Mouse (Mus musculus) heart, postnatal 0 days (tissue): ENCODE measurements at regions not wholly inside any gene's neighbourhood (a gene's known extent, or its start where the extent isn't known, plus 50 kb on each side); places are given as distances from the start of the nearest gene placed in this dataset.

Experiments used
- CTCF ChIP-seq: IDR thresholded peaks from 2 replicates; pipeline ENCODE4 v1.5.1; 2016; ENCODE audit warnings: antibody characterized with exemption, control low read depth, low read depth
- EP300 ChIP-seq: IDR thresholded peaks from 2 replicates; pipeline ENCODE4 v1.6.1; 2016; ENCODE audit warnings: antibody characterized with exemption, low read depth

DNA sequence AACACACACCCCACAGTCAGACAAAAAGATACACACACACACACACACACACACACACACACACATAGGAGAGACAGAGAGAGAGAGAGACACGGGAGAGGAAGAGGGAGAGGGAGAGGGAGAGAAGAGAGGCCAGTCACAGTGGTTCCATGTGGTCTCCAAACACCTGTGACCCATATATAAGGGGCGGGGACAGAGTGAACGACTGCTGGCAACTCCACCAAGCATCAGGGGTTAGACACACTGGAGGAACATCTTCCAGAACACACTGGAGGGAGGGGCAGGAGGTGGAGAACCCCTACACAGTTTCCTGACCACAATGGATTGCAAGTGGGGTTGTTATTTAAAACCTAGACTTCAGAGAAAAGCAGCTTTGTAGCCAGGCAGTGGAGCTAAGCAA is 321.4 kb downstream of the Hlx start:
- TF ChIP-seq CTCF (no peak), EP300 (no peak)
